Mouse (Mus musculus): ENCODE results near the gene Pla2g2f.

DNA sequence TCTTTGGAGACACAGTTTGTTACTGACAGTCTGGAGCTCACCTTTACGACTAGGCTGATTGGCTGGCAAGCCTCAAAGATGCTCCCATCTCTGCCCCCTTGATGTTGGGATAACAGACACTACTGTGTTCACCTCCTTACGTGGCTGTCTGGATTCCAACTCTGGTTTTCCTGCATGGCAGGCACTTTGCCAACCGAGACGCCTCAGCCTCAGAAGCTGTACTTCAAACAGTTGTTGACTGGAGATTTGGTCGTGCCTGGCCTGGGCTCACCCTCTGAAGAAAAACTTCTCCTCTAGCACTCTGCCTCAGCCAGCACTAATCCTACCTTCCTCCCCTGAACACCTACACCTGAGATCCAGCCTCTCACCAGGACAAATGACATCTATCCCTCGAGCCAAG, 34.0 kb upstream of the Pla2g2f start:
- TF ChIP-seq POLR2A (IDR thresholded peaks at IDR 0.05; ENCODE audit: insufficient read depth, low read depth, low read length) (no peak), CTCF (IDR thresholded peaks at IDR 0.05) (no peak), EP300 (IDR thresholded peaks at IDR 0.05; ENCODE audit: insufficient read depth, low read depth, low read length) (no peak)
